In the genomic region with DNA sequence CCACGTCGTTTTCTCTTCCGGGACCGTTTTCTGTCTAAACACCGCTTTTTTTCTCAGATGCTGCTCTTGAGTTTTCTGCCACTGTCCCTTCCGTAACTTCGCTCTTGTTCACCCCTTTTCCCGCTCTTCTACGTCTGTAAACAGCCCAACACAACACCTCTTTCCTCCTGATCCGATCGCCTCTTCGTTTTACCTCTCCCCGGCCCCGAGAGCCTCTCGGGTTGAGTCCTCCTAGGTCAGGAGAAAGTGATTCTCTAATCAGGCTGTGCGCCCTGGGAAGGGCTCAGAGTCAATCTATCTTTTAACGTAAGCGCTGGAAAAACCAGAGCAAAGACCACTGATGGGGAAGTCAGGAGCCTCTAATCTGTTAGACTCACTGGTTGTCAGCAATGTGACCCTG, we compare ENCODE assay signal across 8 mouse cellular contexts. TPM values are rescaled to one million over a fixed set of nuclear protein-coding genes. Genes with fewer than 3 reads are reported as not detected.
A peak's percentile ranks its signal among the peaks of the same experiment; 100 is the strongest.
DNase-seq lines count a peak whose midpoint lies in the region; TF ChIP-seq lines count a peak whose summit lies in the region.

No protein-coding gene starts in this region.

- H3K27me3 ChIP-seq in heart, embryonic 10.5 days (ENCODE audit: insufficient read depth, poor library complexity, severe bottlenecking): no peaks in the 10 kb centered on the region
- no peaks in the 10 kb centered on the region for H3K27me3 ChIP-seq in E14TG2a.4 (ENCODE audit: insufficient read depth, low read length)
- H3K27me3 ChIP-seq in erythroblast, embryonic 14.5 days (ENCODE audit: control insufficient read depth): no peaks in the 10 kb centered on the region
- no peaks in the 10 kb centered on the region for H3K27me3 ChIP-seq in limb, embryonic 10.5 days (ENCODE audit: low read depth, poor library complexity, severe bottlenecking)

- H3K27ac ChIP-seq in heart, embryonic 10.5 days: peak overlapping the region; percentile 99
- peak overlapping the region; percentile 97 for H3K27ac ChIP-seq in limb, embryonic 10.5 days

- peaks cover 14% of the 10 kb centered on the region for H3K4me1 ChIP-seq in heart, embryonic 10.5 days
- H3K4me1 ChIP-seq in E14TG2a.4 (replicated peaks; ENCODE audit: low read depth, low read length): peaks cover 38% of the 10 kb centered on the region
- H3K4me1 ChIP-seq in erythroblast, embryonic 14.5 days (ENCODE audit: control insufficient read depth): peaks cover 62% of the 10 kb centered on the region
- H3K4me1 ChIP-seq in limb, embryonic 10.5 days: peaks cover 24% of the 10 kb centered on the region

- peaks cover 65% of the 10 kb centered on the region for H3K36me3 ChIP-seq in heart, embryonic 10.5 days
- peaks cover 72% of the 10 kb centered on the region for H3K36me3 ChIP-seq in E14TG2a.4 (ENCODE audit: insufficient read depth, low read length)
- H3K36me3 ChIP-seq in erythroblast, embryonic 14.5 days (ENCODE audit: control insufficient read depth): peaks cover 70% of the 10 kb centered on the region
- peaks cover 69% of the 10 kb centered on the region for H3K36me3 ChIP-seq in limb, embryonic 10.5 days

- TF ChIP-seq CTCF in E14TG2a.4 (conservative IDR thresholded peaks at IDR 0.05; ENCODE audit: low read length): no peak

- H3K9me3 ChIP-seq in heart, embryonic 10.5 days: no peaks in the 10 kb centered on the region
- no peaks in the 10 kb centered on the region for H3K9me3 ChIP-seq in E14TG2a.4 (ENCODE audit: low read length)
- H3K9me3 ChIP-seq in erythroblast, embryonic 14.5 days (ENCODE audit: control insufficient read depth, low read length): no peaks in the 10 kb centered on the region
- no peaks in the 10 kb centered on the region for H3K9me3 ChIP-seq in limb, embryonic 10.5 days (replicated peaks)

- DNase-seq in heart, embryonic 10.5 days (ENCODE audit: low spot score): no peak
- DNase-seq in heart, adult 9 months (ENCODE audit: low spot score in 2 of 2): no peak
- DNase-seq in limb, embryonic 10.5 days (ENCODE audit: low spot score): no peak
- peak; percentile 26 for DNase-seq in neural tube, embryonic 10.5 days (ENCODE audit: extremely low spot score, low spot score)
- no peak for DNase-seq in left cerebral cortex, postnatal 25 days (ENCODE audit: low spot score in 2 of 2)
- no peak for DNase-seq in layer of hippocampus, postnatal 36 days

- intact Hi-C loops in left cerebral cortex, postnatal 25 days (cut with DNase I): loop anchor here (2.0 kb wide), 1 partner anchor 26 kb away; a partner anchor contains a TSS

- peak overlapping the region; percentile 94 for H3K4me3 ChIP-seq in heart, embryonic 10.5 days
- H3K4me3 ChIP-seq in E14TG2a.4 (replicated peaks; ENCODE audit: low read length): peak overlapping the region; percentile 100
- H3K4me3 ChIP-seq in erythroblast, embryonic 14.5 days (replicated peaks): peak overlapping the region; percentile 99
- peak overlapping the region; percentile 95 for H3K4me3 ChIP-seq in limb, embryonic 10.5 days

- WGBS in heart, embryonic 10.5 days: under 1% methylated on average over 18 of the region's 18 CpGs
- 1% methylated on average over 18 of the region's 18 CpGs for WGBS in limb, embryonic 10.5 days

RNA-seq across cellular contexts. Expression of a gene that starts 0.4 kb away (rescaled TPM):
- polyA plus RNA-seq in heart, embryonic 10.5 days (2016; fragmentation: Nextera tagmentation; extraction: Ambion mirVana): 162 and 200 TPM in 2 replicates
- 2.2 and 3.0 TPM in 2 replicates for polyA plus RNA-seq in erythroblast, embryonic 14.5 days (2012)
- polyA plus RNA-seq in limb, embryonic 10.5 days (2016; fragmentation: Nextera tagmentation; extraction: Ambion mirVana): 277 and 305 TPM in 2 replicates
- 10 to 100 TPM; 81.0 to 85.3 TPM for total RNA-seq in left cerebral cortex, postnatal 25 days (2021)
- 10 to 100 TPM; 74.3 to 76.2 TPM for total RNA-seq in layer of hippocampus, postnatal 36 days (2021)

RNA-seq across cellular contexts. Expression of a gene that starts 0.6 kb away (rescaled TPM):
- polyA plus RNA-seq in heart, embryonic 10.5 days (2016; fragmentation: Nextera tagmentation; extraction: Ambion mirVana): 79.4 and 86.3 TPM in 2 replicates
- polyA plus RNA-seq in erythroblast, embryonic 14.5 days (2012): 23.4 and 39.5 TPM in 2 replicates
- 133 and 154 TPM in 2 replicates for polyA plus RNA-seq in limb, embryonic 10.5 days (2016; fragmentation: Nextera tagmentation; extraction: Ambion mirVana)
- total RNA-seq in left cerebral cortex, postnatal 25 days (2021): 10 to 100 TPM; 89.7 to 91.5 TPM
- total RNA-seq in layer of hippocampus, postnatal 36 days (2021): 10 to 100 TPM; 88.8 to 94.5 TPM

RNA-seq across cellular contexts. Expression of a gene that starts 26.3 kb away (rescaled TPM):
- polyA plus RNA-seq in heart, embryonic 10.5 days (2016; fragmentation: Nextera tagmentation; extraction: Ambion mirVana): 14.6 and 15.0 TPM in 2 replicates
- polyA plus RNA-seq in erythroblast, embryonic 14.5 days (2012): 1.1 and 1.3 TPM in 2 replicates
- 18.4 and 21.8 TPM in 2 replicates for polyA plus RNA-seq in limb, embryonic 10.5 days (2016; fragmentation: Nextera tagmentation; extraction: Ambion mirVana)
- total RNA-seq in left cerebral cortex, postnatal 25 days (2021): 10 to 100 TPM; 18.8 to 19.8 TPM
- total RNA-seq in layer of hippocampus, postnatal 36 days (2021): 10 to 100 TPM; 23.6 to 24.7 TPM

RNA-seq across cellular contexts. Expression of a gene that starts 26.4 kb away (rescaled TPM):
- polyA plus RNA-seq in heart, embryonic 10.5 days (2016; fragmentation: Nextera tagmentation; extraction: Ambion mirVana): 38.8 and 53.3 TPM in 2 replicates
- 7.8 and 8.9 TPM in 2 replicates for polyA plus RNA-seq in erythroblast, embryonic 14.5 days (2012)
- 90.8 and 93.9 TPM in 2 replicates for polyA plus RNA-seq in limb, embryonic 10.5 days (2016; fragmentation: Nextera tagmentation; extraction: Ambion mirVana)
- total RNA-seq in left cerebral cortex, postnatal 25 days (2021): 10 to 100 TPM; 21.4 to 21.7 TPM
- 10 to 100 TPM; 23.0 to 23.4 TPM for total RNA-seq in layer of hippocampus, postnatal 36 days (2021)

RNA-seq across cellular contexts. Expression of a gene that starts 26.6 kb away (rescaled TPM):
- 195 and 218 TPM in 2 replicates for polyA plus RNA-seq in heart, embryonic 10.5 days (2016; fragmentation: Nextera tagmentation; extraction: Ambion mirVana)
- 5.7 and 6.2 TPM in 2 replicates for polyA plus RNA-seq in erythroblast, embryonic 14.5 days (2012)
- polyA plus RNA-seq in limb, embryonic 10.5 days (2016; fragmentation: Nextera tagmentation; extraction: Ambion mirVana): 148 and 161 TPM in 2 replicates
- total RNA-seq in left cerebral cortex, postnatal 25 days (2021): 10 to 100 TPM; 23.0 to 25.1 TPM
- total RNA-seq in layer of hippocampus, postnatal 36 days (2021): 10 to 100 TPM; 23.4 to 26.9 TPM

Comparison
In these comparisons a context has a peak if more than half of its experiments do, and no peak if none do; other contexts are left out.
1. RNA of a gene that starts 0.4 kb away (polyA plus RNA-seq): 277 to 305 TPM in limb, embryonic 10.5 days and 162 to 200 TPM in heart, embryonic 10.5 days; 2.2 to 3.0 TPM in erythroblast, embryonic 14.5 days; every median in the first group is over 10 times any median in the second.
2. Peak in every context shown above with its lines, with median percentiles within 50 percentile points of each other: H3K4me3 ChIP-seq.